Mouse (Mus musculus): ENCODE data around the gene Med16.

DNA sequence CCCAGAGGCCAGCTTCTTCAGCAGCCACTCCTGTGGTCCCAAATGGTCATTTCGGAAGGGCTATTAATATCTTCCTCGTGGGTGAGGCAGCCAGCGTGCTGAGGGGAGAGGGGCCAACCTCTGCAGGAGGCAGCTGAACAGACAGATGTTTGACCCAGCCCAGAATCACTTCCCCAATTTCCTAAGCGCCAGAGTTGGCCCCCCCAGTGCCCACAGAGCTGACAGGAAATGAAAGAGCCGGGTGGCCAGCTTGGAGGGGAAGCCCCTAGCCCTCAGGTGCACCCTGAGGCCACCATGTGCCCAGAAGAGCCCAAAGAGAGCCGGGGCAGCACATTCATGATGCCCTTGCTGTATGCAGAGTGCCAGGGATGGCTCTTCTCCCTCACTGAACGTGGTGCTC, 32.0 kb upstream of the Med16 start:
- TF ChIP-seq TAL1 (IDR thresholded peaks at IDR 0.05; ENCODE audit: low read length): no peak
- no peak for TF ChIP-seq GATA1 (IDR thresholded peaks at IDR 0.05; ENCODE audit: low read length)
